Mouse (Mus musculus) lung, adult 2 months (tissue): ENCODE measurements around the gene Hist1h3g.

Experiments used
- CTCF ChIP-seq: fragments of 200-500 bp; IDR thresholded peaks from 2 replicates; pipeline ENCODE4 v1.5.1; 2011; ENCODE audit warnings: mild to moderate bottlenecking, low read length, control low read depth; ENCODE audit not compliant: insufficient read depth
- POLR2A ChIP-seq: fragments of 200-500 bp; IDR thresholded peaks from 2 replicates; pipeline ENCODE4 v1.6.1; 2011; ENCODE audit warnings: low read depth, mild to moderate bottlenecking, control low read depth, low read length, borderline replicate concordance; ENCODE audit errors: extremely low read depth

- TF ChIP-seq CTCF (no peak), POLR2A (no peak)
Measured at GRCm38 (mm10) chr13:23491990-23492389, 43.2 kb upstream of the Hist1h3g start.
